Mouse (Mus musculus): ENCODE results near the gene Qrsl1. TPM values are rescaled to one million over a fixed set of nuclear protein-coding genes. Genes with fewer than 3 reads are reported as not detected.

Qrsl1 gene
- polyA plus RNA-seq (2012; rRNA removed) = 24.3 and 25.5 TPM in 2 replicates

GRCm38 (mm10) chr10:43901578-43902194 is at the start of gene Qrsl1, which contains the start of gene Rtn4ip1:
Qrsl1 (minus strand) TSS chr10:43901745.
Rtn4ip1 (plus strand) TSS chr10:43901807.

Other genes starting within 250 kb of the Qrsl1 start
- gene Rtn4ip1, start 62 bp upstream of the Qrsl1 start, polyA plus RNA-seq (2012; rRNA removed) = 11.3 and 11.9 TPM in 2 replicates
- gene Crybg1, start 247.1 kb upstream of the Qrsl1 start, polyA plus RNA-seq (2012; rRNA removed) = 0.22 and 0.58 TPM in 2 replicates